Mouse (Mus musculus) gastrocnemius, postnatal 4 days (tissue): ENCODE results near the gene Vmn2r121. TPM values are rescaled to one million over a fixed set of nuclear protein-coding genes. Genes with fewer than 3 reads are reported as not detected.

Experiments used
- DNase-seq, 2 experiments: peaks; one replicate each; pipeline ENCODE4 v3.0.0; 2021 to 2022; ENCODE audit warnings: low spot score in 2 of 2, mixed read lengths in 2 of 2
- long read RNA-seq, 2 experiments: library from polyadenylated mRNA; stranded (forward); transcript quantifications; one replicate each; pipeline ENCODE4 v2.0.0; 2021
- total RNA-seq, 2 experiments: library from RNA; stranded (reverse); gene quantifications; 2 replicates each; pipeline ENCODE4 v1.2.3; 2021

The Vmn2r121 gene
- total RNA-seq, result not detected
- long read RNA-seq, experiment 1, result 0 reads
- long read RNA-seq, experiment 2, result 0 reads

DNA sequence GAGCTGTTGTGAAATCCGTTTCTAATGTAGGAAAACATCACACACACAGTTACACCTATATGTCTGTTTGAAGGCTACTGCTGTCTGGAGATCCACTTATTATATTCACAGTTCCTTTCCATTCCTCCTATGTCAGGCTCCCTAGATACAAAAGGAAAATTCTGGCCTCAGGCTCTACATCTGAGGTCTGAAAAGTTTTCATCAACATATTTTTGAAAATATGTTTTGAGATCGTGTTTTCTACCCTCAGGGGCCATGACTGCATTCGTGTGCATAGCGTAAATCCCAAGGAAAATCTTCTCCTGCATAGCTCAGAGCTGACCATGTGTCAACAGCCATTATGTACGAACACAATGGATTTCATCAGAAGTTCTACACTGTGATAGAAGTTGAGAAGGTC, at the start of gene Vmn2r121:
Gene Vmn2r121, minus strand, starts transcription at position 101 of the 400 bp plus-strand sequence.
- DNase-seq, result no peak
